Mouse (Mus musculus): ENCODE results near the gene Arrdc2.

Arrdc2 gene

DNA sequence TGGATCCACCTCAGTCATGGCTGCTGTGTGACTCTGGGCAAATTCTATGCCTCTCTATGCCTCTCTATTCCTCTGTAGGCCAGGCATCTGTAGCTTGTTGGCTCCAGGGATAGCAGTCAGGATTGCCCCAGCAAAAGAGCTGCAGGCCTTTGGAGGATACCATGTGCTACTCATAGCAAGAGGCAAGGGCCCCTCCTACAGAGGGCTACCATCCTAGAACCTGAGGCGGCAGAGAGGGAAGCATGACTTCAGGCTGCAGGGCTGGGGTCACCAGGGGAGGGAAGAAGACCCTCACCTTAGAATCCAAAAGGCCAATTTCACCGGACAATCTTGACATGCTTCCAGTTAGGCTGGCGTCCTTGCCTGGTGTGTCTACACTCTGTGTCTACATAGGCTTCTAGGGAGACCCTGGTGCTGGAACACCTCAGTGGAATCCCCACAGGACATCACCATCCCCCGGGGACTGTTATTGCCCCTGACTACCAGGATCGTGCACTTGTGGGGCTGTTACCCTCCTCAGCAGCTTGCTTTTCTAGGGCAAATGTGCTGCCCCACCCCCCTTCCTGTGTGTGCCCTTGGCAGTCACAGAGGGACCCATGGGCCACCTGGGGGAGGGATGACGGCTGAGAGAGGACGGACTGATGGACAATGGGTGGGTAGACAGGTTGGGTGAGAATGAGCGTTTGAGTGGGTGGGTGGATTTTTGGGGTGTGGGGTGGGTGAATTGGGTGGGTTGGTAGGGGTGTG lies 30.4 kb downstream of the Arrdc2 start:
- no peak for DNase-seq (ENCODE audit: low read depth, low spot score)

DNA sequence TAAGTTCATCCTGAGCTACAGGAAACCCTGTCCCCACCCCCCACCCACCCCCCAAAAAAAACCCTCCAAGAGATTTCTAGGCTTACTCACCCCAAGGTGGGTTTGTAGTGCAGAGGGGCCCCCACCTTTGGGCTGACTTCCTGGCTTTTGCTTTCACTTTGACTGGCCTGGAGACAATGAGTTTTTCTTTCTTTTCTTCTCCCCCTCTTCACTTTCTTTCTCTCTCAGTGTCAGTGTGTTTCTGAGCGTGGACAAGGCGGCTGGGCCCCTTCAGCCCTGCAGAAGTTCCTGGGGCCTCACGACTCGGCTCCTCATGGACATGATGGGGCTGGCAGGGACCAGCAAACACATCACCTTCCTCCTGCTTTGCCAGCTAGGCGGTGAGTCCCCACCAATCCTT lies 31.3 kb downstream of the Arrdc2 start, which contains the start of gene Il12rb1:
Gene Il12rb1 (plus strand): TSS at position 211 of the 400 bp plus-strand sequence.
- no peak for DNase-seq (ENCODE audit: low read depth, low spot score)

DNA sequence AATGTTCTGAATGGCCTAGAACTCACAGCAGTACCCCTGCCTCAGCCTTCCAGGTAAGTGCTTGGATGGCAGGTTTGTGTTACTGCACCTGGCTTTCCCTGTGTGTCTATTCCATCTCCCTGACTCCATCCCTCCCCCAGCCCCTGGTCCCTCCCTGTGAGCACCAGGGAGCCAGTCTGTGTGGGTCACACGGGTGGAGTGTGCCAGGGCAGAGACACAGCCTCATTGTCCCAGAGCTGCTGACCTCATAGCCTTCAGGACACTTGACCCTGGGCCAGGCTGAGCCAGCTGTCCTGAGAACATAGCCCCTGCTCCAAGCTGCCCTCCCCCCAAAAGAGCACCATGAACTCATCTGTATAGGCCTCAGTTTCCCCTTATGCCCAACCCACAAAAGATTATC lies 32.2 kb downstream of the Arrdc2 start:
- DNase-seq (ENCODE audit: low read depth, low spot score), result no peak

DNA sequence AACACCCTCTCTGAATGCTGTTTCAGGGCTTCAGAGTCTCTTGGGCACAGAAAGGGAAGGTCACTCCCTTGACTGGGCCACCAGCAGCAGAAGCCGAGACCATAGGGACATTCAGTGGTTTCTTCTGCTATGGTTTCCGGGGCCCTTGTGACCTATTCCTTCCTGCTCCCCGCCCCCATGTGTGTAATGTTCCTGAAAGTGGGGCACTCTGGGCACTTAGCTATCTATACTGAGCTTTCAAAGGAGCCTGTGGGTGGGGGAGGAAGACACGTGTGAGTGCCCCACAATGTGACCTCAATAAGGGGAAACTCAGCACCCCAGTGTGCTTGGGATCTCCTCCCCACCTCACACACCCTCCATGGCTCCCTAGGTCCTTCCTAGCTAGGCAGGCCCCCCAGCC lies 33.0 kb downstream of the Arrdc2 start:
- no peak for DNase-seq (ENCODE audit: low read depth, low spot score)

DNA sequence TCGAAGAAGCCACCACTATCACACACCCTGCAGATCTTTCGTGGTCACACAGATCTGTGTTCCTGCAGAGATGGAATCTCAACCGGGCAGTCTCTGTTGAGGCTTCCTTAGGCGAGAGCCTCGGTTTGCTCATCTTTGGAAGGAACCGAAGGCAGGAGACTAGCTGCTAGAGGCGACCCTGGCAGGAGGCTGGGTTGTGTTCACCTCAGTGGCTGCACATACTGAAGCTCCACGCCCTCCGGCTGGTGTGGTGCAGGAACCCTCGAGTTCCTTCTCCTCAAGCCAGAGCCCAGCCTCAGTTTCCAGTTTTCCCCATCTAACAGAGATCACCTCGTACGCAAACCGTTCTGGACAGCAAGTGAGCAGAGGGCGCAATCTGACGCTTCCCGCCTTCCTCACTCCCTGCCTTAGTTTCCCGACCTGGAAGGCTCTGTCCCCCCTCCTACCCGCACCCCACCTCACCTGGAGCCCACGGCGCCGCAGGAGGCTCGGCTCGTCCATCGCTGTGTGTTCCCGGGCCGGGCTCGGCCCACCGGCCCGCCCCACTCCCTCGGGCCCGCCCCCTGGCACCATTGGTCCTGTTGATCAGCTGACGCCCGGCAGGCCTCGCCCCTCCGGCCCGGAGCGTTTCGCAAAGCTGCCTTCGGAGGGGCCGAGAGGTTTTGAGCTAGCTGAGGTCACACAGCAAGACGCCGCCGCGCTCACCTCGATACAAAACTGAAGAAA lies 34.9 kb downstream of the Arrdc2 start, which contains the start of gene Mast3:
Gene Mast3 (minus strand): TSS at position 574 of the 726 bp plus-strand sequence.
- peak; percentile 73 for DNase-seq (ENCODE audit: low read depth, low spot score)

DNA sequence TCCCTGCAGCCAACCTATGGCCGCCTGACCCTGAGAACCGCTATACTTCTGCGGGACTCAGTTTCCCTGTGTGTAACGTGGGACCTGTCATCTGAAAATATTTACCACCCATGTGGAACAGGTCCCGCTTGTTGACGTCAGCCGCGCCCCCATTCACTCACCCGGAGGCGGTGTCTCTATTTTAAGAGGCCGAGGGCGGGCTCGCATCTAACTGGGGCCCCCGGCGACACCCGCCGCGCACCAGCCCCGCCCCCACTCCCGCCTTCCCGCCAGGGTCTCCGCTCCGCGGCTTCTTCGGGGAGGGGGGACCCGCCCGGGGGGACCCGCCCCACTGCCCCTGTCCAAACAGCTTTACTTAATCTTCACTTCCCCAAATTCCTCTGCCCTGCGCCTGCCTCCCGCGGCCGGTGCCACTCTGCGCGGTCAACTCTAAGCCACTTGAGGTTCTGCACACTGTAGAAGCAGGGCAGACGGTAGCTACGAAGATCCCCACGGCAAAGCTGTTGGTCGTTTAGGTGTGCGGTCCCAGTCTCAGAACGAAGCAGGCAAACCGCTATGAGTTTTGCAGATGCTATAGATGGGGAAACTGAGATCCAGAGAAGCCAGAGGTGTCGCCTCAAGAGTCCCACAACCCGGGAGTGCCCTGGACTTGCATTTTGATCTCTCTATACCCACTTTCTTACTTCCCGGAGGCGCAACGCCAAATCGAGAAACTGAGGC lies 35.6 kb downstream of the Arrdc2 start:
- no peak for DNase-seq (ENCODE audit: low read depth, low spot score)

DNA sequence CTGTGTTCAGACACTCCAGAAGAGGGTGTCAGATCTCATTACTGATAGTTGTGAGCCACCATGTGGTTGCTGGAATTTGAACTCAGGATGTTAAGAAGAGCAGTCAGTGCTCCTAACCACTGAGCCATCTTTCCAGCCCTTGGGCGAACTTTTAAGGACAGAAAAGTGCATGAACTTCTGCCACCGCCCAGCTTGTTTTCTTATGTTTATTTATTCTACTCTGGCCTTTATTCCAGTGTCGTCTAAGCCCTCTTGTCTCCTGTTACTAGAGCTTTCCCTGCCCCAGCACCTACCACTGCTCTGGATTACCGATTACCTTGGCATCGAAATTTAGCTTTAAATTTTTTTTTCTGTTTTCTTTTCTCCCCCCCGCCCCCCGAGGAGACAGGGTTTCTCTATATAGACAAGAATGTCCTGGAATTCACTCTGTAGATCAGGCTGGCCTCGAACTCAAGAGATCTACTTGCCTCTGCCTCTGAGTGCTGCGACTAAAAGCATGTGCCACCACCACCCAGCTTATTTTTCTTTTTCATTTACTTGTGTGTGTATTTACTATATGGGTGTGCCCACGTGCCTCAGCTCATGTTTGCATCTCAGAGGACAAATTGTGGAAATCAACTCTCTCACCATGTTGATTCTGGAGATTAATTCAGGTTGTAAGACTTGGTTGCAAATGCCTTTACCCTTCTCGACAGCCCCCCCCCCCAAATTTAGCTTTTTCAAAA lies 36.6 kb downstream of the Arrdc2 start:
- no peak for DNase-seq (ENCODE audit: low read depth, low spot score)

DNA sequence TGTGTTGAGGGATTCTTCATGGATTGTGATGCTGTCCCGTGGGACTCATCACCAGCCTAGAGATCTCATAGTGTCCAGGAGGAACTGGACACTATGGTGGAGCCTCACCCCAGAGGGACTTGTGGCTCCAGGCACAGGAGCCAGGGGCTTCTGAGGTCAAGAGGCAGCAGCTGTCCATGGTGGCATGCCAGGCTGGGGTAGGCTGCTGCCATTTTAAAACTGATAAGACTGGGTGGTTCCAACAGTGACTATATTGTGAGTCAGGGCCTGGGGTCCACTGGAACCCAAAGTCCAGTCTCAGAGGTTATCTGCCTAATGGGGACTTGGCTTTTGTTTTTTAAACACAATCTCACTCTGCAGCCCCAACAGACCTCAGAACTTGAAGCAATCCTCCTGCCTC lies 37.7 kb downstream of the Arrdc2 start:
- DNase-seq (ENCODE audit: low read depth, low spot score), result no peak

DNA sequence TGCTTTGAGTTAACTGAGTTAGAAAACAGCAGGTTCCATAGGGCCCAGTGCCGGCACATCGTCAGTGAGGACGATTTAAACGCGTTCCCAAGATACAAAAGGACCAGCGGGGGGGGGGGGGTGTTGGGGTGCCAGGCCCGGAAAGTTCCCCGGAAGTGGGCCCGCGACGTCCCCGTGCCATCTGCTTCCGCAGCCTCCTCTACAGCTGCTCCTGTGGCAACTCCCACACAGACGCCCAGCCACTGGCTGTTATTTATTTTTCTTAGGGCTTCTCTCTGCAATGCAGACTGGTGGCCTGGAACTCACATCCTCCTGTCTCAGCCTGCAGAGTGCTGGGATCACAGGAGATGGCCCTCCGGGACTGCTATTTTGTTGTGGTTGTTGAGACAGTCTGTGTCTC lies 38.4 kb downstream of the Arrdc2 start:
- DNase-seq (ENCODE audit: low read depth, low spot score), result no peak

DNA sequence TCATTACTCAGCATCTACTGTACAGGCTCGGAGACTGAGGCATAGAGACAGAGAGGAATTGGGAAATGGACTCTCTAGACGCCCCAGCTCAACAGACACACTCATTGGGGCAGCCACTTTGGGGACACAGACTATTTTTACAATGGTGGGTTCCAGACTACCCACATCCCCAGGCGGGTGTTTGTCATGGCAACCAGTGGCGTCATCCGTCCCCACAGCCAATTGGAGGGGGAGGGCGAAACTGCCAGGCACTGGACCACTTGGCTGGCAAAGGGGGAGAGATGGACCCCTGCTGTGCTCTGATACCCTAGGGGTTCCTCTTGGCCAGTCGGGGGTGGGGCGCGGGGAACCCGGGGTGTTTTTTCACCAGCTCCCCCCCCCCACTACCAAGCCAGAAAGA lies 38.9 kb downstream of the Arrdc2 start:
- DNase-seq (ENCODE audit: low read depth, low spot score), result no peak

DNA sequence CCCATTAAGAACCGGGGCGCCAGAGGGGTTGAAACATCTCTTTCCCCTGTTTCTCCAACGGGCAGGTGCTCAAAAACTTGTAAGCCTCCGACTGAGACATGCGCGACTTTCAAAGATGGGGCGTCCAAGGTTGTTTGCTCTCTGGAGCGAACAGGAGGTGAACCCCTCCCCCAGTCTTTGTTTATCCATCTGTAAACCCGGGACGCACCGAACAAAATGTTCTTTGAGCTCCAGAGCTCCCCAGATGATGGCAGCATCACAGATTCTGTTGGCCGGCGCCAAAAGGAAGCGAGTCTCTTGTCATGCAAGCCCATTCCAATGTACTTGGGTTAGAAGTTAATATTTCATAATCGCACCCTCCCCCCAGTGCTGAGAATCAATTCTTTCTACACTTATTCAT lies 41.2 kb downstream of the Arrdc2 start:
- DNase-seq (ENCODE audit: low read depth, low spot score), result no peak

DNA sequence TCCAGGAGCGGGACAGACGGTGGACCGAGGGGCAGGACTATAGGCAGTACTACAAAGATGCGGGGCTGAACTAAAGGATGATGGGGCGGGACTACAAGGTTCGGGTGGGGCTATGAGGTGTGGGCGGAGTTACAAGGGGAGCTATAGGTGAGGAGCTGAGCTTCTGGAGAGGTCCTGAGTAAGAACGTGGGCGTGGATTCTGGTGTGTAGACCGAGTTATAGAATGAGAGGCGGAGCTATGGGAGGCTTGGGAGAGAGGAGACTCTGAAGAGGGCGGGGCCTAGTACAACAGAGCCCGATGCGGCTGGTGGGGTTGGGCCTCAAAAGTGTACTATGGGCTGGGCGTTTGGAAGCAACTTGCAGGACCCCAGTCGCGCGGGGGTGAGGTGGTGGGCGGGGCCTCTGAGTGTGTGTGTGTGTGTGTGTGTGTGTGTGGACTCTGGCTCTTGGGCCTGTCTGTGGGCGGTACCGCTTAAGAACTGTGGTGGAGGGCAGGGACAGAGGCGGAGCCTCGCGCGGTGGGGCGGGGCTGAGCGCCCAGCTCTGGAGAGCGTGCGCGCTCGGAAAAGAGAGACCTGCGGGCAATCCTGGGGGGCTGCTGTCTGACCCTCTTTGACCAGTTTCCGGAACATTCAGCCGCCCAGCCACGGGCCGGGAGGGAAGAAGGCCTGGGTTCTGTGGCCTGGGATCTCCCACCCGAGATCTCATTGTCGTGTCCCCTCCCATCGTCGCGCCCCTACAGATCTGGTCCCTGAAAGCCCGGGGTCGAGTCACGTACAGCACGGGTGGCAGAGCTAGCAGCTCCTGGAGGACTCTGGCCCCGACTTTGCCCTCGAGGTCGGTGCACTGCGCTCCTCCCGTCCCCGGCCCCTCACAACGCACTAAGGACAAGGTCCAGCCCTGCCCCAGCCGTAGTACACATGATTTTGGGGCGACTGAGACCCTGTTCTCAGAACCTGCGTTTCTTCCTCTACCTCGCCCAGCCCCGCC lies 42.1 kb downstream of the Arrdc2 start:
- DNase-seq (ENCODE audit: low read depth, low spot score), result peak; percentile 93

DNA sequence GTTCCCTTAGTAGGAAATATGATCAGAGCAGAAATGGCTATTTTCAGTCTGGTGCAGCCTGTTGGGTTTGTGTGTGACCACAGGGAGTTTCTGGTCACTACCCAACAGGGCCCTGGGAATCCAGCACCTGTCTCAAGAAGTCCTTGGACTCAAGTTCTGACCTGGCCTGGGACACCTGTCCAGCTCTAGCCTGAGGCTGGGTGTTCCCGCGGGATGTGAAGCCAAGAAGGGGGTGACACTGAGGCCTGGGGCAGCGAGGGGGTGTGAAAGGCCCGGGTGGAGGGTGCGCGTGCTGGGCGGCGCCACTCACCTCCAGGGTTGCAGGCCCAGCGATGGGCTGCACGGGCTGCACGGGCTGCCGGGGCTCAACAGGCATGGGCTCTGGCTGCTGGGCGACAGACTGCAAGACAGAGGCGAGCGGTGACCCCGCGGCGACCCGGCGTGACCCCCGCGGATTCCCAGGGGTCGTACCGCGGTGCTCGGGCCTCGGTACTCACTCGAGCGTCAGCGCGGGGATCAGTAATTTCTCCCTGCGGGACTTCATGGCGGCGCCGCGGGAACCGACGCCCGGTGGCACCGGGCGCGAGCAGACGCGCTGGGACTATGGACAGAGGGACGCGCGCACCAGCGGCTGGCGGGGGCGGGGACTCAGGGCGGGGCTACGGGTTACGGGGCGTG lies 43.0 kb downstream of the Arrdc2 start:
- no peak for DNase-seq (ENCODE audit: low read depth, low spot score)

DNA sequence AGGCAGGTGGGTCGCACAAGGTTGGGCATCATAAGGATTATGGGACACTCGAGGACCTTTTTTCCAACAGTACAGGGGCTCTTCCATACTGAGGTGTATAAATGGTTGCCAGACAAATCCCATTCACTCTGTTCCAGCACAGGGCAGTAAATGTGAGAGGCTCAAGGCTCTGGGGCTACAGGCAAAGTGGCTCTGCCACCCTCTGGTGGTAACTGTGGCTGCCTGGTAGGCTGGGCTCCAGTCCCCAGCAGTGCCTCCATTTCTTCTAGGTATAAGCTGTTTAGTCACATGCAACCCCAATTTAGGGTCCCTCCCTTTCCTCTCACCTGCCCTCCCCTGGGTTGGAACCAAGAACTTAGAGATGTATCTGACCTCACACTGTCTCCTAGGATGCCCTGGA lies 44.1 kb downstream of the Arrdc2 start:
- no peak for DNase-seq (ENCODE audit: low read depth, low spot score)

DNA sequence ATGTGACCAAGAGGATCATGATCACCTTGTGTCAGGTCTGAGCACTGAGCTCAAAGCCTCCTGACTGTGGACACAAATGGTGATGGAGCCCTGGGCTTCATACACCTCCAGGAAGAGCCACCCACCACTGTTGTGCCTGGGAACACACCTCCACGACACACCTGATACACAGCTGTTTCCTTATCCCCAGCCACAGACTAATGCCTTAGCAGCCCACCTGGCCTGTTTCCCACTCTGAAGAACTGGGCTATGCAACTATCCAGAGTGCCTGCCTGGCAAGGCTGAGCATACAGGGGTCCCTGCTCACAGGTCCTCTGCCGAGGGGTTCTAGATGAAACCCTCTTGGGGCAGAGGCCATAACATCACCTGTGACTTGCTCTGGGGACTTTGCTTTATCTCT lies 45.3 kb downstream of the Arrdc2 start:
- no peak for DNase-seq (ENCODE audit: low read depth, low spot score)

DNA sequence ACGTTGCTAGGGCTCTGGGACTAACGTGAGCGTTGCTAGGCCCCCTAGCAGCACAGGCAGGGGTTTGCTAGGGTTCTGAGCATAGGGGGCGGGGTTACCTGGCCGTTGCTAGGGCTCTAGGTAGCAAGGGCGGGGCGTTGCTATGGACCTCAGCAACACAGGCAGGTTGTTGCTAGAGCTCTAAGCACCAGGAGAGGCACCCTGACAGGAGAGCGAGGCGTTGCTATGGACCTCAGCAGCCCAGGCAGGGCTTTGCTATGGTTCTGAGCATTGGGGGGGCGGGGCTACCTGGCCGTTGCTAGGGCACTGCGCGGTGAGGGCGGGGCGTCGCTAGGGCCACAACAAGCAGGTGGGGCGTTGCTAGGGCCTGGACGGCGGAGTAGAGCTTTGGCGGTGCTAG lies 46.8 kb downstream of the Arrdc2 start:
- no peak for DNase-seq (ENCODE audit: low read depth, low spot score)

DNA sequence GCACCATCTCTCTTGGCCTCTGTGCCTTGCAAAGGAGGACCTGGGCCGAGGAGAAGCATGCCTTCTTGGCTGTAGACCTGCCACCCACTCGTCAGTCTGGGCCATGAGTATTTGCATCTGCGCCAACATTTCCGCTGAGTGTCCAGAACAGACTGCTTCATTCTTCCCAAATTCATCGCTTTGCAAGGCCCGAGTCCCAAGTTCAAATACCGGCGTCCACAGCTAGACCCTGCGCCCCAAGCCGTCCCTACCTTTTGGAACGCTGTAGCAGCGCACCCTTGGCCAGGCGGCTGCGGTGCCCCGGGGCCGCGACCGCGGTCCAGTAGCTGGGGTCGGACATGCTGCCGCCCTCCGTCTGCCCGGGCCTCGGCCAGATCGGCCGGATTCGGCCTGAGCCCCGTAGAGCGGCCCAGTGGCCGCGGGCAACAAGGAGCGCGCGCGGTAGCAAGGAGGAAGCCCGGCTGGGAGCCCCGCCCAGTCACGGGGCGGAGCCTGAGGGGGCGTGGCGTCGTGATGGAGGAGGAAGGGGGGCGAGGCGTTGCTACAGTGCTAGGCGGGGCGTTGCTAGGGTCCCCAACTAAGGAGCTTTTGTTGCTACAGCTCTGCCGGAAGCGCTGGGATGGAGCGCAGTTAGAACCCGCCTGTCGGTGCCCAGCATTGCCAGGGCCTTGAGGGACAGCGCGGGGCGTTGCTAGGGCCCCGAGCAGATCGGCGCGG lies 47.4 kb downstream of the Arrdc2 start:
- peak; percentile 96 for DNase-seq (ENCODE audit: low read depth, low spot score)

DNA sequence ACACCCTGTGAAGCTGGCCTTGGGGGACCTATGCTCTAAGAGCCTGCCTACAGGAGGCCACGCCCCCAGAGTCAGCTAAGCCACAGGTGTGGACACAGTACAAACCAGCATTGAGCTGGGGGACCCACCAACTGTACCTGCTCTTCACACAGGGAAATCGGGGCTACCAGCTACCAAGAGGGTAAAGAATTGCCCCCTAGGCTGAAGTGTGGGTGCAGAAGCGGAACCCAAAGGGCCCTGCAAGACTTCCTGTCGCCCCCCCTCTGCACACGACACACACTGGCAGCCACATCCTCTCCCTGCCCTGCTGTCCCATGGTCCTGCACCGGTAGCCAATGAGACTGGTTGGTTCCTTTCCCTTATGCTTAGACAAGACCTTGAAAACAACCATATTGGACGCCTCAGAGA lies 48.2 kb downstream of the Arrdc2 start:
- DNase-seq (ENCODE audit: low read depth, low spot score), result no peak

DNA sequence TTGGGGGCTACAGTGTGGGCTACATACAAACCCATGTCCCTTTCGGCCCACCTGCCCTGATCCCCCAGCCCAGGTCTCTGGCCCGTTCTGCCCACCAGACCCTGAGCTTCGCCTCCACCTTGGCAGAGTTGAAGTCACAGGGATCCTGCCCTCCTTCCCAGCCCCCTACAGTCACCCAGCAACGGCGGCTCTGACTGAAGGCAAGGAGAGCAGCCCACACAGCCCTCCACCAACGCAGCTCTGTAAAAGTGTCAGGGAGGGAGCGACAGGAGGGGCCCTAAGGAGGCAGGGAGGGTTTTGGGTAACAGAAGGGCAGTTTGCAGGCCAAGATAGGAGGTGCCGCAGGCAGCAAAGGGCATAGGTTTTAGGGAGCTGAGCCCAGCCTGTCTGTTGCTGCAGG lies 48.7 kb downstream of the Arrdc2 start:
- no peak for DNase-seq (ENCODE audit: low read depth, low spot score)
